Mouse (Mus musculus): ENCODE measurements around the gene Lhpp.

GRCm38 (mm10) chr7:132640946-132641345, 30.5 kb downstream of the Lhpp start:
- TF ChIP-seq CTCF (IDR thresholded peaks at IDR 0.05; ENCODE audit: low read depth) (no peak), EP300 (IDR thresholded peaks at IDR 0.05; ENCODE audit: low read depth) (no peak)
